Mouse (Mus musculus) hindbrain, embryonic 11.5 days (tissue): ENCODE results near the gene Rhox2b. TPM values are rescaled to one million over a fixed set of nuclear protein-coding genes. Genes with fewer than 3 reads are reported as not detected.
"Not testable (repeated sequence)": the region's sequence is repeated elsewhere in the genome, so short reads cannot be mapped to it uniquely, and the experiment has no call there.

Experiments used
- ATAC-seq: fragments of 200-750 bp; cut with Nextera tagmentation; 2 replicates; pipeline ENCODE4 v1.8.0; 2017; ENCODE audit warnings: mild to moderate bottlenecking, moderate TSS enrichment, moderate library complexity; ENCODE audit not compliant: low FRiP score
- DNase-seq: peaks from one replicate; pipeline ENCODE4 v3.0.0-alpha.2; 2015; ENCODE audit warnings: low spot score
- H3K27ac ChIP-seq: fragments of 300-500 bp; sonication (generic); 2 replicates; pipeline ENCODE4 v1.5.1; 2014; ENCODE audit warnings: mild to moderate bottlenecking, low read depth, low read length
- H3K27me3 ChIP-seq: fragments of 300-500 bp; sonication (generic); 2 replicates; pipeline ENCODE4 v1.6.1; 2014; ENCODE audit warnings: mild to moderate bottlenecking, low read length, moderate library complexity, mixed read lengths; ENCODE audit not compliant: control insufficient read depth, insufficient read depth
- H3K36me3 ChIP-seq: fragments of 300-500 bp; sonication (generic); 2 replicates; pipeline ENCODE4 v1.6.1; 2014; ENCODE audit warnings: mild to moderate bottlenecking, low read length, moderate library complexity, mixed read lengths; ENCODE audit not compliant: control insufficient read depth, insufficient read depth
- H3K4me1 ChIP-seq: fragments of 300-500 bp; sonication (generic); replicated peaks from 2 replicates; pipeline ENCODE4 v1.6.1; 2014; ENCODE audit warnings: low read length, mixed read lengths; ENCODE audit not compliant: control insufficient read depth, insufficient read depth
- H3K4me2 ChIP-seq: fragments of 300-500 bp; sonication (generic); replicated peaks from 2 replicates; pipeline ENCODE4 v1.6.1; 2014; ENCODE audit warnings: mild to moderate bottlenecking, low read depth, low read length
- H3K4me3 ChIP-seq: fragments of 300-500 bp; sonication (generic); 2 replicates; pipeline ENCODE4 v1.5.1; 2014; ENCODE audit warnings: low read depth, low read length
- H3K9ac ChIP-seq: fragments of 300-500 bp; sonication (generic); 2 replicates; pipeline ENCODE4 v1.6.1; 2014; ENCODE audit warnings: low read depth, low read length
- H3K9me3 ChIP-seq: fragments of 300-500 bp; sonication (generic); 2 replicates; pipeline ENCODE4 v1.6.1; 2016; ENCODE audit warnings: low read length; ENCODE audit not compliant: control insufficient read depth
- WGBS: fragments of 180-500 bp; shearing (Covaris S2); extraction: QIAGEN DNeasy Blood & Tissue Kit; methylation state at CpG from one replicate; pipeline ENCODE4 v1.1.7; 2014; 5-methylcytosine and 5-hydroxymethylcytosine counted together
- polyA plus RNA-seq: library from polyadenylated mRNA; unstranded; fragments of >200 nt; fragmentation: Nextera tagmentation; extraction: Ambion mirVana; gene quantifications from 2 replicates; pipeline ENCODE4 v1.2.1, GENCODE M21; 2014

Rhox2b gene
- polyA plus RNA-seq: 0.85 TPM in 1 of 2 replicates, not detected in the other

- WGBS: no CpG with 5 or more reads among the region's 9 CpGs
- H3K4me3 ChIP-seq, H3K4me2 ChIP-seq, H3K27me3 ChIP-seq, H3K9me3 ChIP-seq, H3K27ac ChIP-seq, DNase-seq, H3K9ac ChIP-seq, ATAC-seq, H3K4me1 ChIP-seq, H3K36me3 ChIP-seq: not testable (repeated sequence)
Observed at GRCm38 (mm10) chrX:37411767-37412166, at the start of gene Rhox2b. Rhox2b (plus strand) TSS chrX:37412067.

DNA sequence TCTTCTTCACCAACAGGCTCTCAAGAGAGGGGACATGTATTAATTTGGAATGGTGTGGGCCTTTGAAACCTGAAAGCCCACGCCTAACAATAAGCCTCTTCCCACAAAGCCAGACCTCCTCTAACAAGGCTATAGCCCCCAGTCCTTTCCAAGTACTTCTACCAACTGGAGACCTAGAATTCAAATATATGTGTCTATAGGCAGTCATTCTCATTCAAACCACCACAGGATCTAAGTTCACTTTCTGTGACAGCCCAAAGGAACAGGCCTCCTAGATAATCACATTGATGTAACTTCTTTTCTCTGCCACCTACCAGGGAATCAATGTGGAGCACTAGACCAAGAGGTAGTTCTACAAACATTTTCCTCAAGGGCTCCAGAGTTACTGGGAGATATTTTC, 32.1 kb upstream of the Rhox2b start, which contains the start of gene Rhox3a2:
Rhox3a2 (plus strand) TSS at position 301 of the 400 bp plus-strand sequence.
- ATAC-seq, DNase-seq, H3K36me3 ChIP-seq, H3K4me3 ChIP-seq, H3K9me3 ChIP-seq, H3K4me2 ChIP-seq, H3K27me3 ChIP-seq, H3K9ac ChIP-seq, H3K27ac ChIP-seq, H3K4me1 ChIP-seq: not testable (repeated sequence)
- whole genome bisulfite sequencing: no CpG with 5 or more reads among the region's 1 CpGs

DNA sequence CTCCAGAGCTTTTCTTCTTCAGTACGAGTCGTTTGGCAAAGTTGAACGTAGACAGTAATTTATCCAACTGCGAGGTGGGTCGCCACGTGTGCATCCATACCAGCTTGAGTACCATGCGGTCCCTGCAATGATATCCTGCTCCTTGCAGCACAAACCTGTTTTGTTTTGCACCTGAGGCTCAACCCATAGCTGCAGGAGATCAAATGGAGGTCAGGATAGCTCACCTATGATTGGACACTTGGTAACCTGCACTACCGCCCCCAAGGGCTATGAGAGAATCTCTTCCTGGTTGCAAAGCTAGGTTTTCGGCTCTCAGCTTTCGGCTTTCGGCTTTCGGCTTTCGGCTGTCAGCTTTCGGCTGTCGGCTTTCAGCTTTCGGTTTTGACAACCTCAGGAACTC, 21.3 kb upstream of the Rhox2b start, which contains the start of gene Rhox4a2:
Rhox4a2 (plus strand) TSS at position 301 of the 400 bp plus-strand sequence.
- not testable (repeated sequence) for H3K4me3 ChIP-seq, H3K4me1 ChIP-seq, H3K36me3 ChIP-seq, H3K27me3 ChIP-seq, ATAC-seq, H3K9me3 ChIP-seq, DNase-seq, H3K9ac ChIP-seq, H3K4me2 ChIP-seq, H3K27ac ChIP-seq
- 95% methylated on average over 5 of the region's 16 CpGs for whole genome bisulfite sequencing

GRCm38 (mm10) chrX:37432194-37432593, 20.3 kb downstream of the Rhox2b start, which contains the start of gene Rhox4b:
Rhox4b (plus strand) TSS chrX:37432494.
- ATAC-seq, H3K27ac ChIP-seq, H3K4me1 ChIP-seq, H3K4me2 ChIP-seq, DNase-seq, H3K36me3 ChIP-seq, H3K27me3 ChIP-seq, H3K4me3 ChIP-seq, H3K9ac ChIP-seq, H3K9me3 ChIP-seq: not testable (repeated sequence)
- 86% methylated on average over 14 of the region's 15 CpGs for WGBS

GRCm38 (mm10) chrX:37453380-37453779, 41.5 kb downstream of the Rhox2b start, which contains the start of gene Rhox2c:
Rhox2c (plus strand) TSS chrX:37453680.
- not testable (repeated sequence) for H3K4me2 ChIP-seq, H3K4me1 ChIP-seq, H3K9me3 ChIP-seq, H3K27me3 ChIP-seq, H3K36me3 ChIP-seq, H3K9ac ChIP-seq, ATAC-seq, H3K4me3 ChIP-seq, DNase-seq, H3K27ac ChIP-seq
- 89% methylated on average over 6 of the region's 10 CpGs for WGBS

DNA sequence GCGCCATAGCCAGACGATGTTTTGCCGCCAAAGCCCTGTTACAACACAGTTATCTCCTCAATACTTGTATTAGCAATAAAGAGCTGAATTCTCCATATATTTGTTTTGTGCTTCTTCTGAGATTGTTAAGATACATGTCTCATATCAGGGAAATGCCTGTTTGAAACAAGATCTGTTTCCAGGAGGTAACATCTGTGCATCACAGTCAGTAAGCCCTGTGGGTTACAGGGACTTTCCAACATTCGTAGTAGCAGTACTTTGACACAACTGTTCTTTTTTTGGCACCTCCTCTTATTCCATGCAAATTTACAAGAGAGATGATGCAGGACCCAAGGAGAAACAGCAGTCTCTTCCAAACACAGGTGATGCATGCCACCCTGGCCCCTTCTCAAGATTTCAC, 46.4 kb downstream of the Rhox2b start, which contains the start of gene Rhox3c:
Rhox3c (plus strand) TSS at position 301 of the 400 bp plus-strand sequence.
- H3K4me3 ChIP-seq, ATAC-seq, H3K9me3 ChIP-seq, H3K27me3 ChIP-seq, DNase-seq, H3K4me2 ChIP-seq, H3K36me3 ChIP-seq, H3K27ac ChIP-seq, H3K4me1 ChIP-seq, H3K9ac ChIP-seq: not testable (repeated sequence)
- WGBS: 90% methylated on average over 3 of the region's 4 CpGs

Other genes starting within 250 kb of the Rhox2b start
- 0.50 and 0.57 TPM in 2 replicates for gene Akap14, start 243.2 kb upstream of the Rhox2b start, polyA plus RNA-seq
- gene Ndufa1, start 220.9 kb upstream of the Rhox2b start, polyA plus RNA-seq: 443 and 479 TPM in 2 replicates
- gene Rnf113a1, start 220.8 kb upstream of the Rhox2b start, polyA plus RNA-seq: 16.1 and 18.5 TPM in 2 replicates
- not detected in 2 replicates for gene Gm9, start 201.0 kb upstream of the Rhox2b start, polyA plus RNA-seq
- not detected in 2 replicates for gene Rhox1, start 189.8 kb upstream of the Rhox2b start, polyA plus RNA-seq
- gene Rhox2a, start 167.1 kb upstream of the Rhox2b start, polyA plus RNA-seq: 0.26 and 0.29 TPM in 2 replicates
- not detected in 2 replicates for gene Rhox3a, start 162.1 kb upstream of the Rhox2b start, polyA plus RNA-seq
- gene Rhox4a, start 146.7 kb upstream of the Rhox2b start, polyA plus RNA-seq: not detected in 2 replicates
- gene Rhox3a2, start 32.0 kb upstream of the Rhox2b start, polyA plus RNA-seq: not detected in 2 replicates
- 4.2 TPM in 2 replicates for gene Rhox4a2, start 21.2 kb upstream of the Rhox2b start, polyA plus RNA-seq
- 0.91 and 1.5 TPM in 2 replicates for gene Rhox4b, start 20.4 kb downstream of the Rhox2b start, polyA plus RNA-seq
- 2.4 and 4.1 TPM in 2 replicates for gene Rhox2c, start 41.6 kb downstream of the Rhox2b start, polyA plus RNA-seq
- gene Rhox3c, start 46.5 kb downstream of the Rhox2b start, polyA plus RNA-seq: not detected in 2 replicates
- 0.37 TPM in 1 of 2 replicates, not detected in the other for gene Rhox4c, start 68.3 kb downstream of the Rhox2b start, polyA plus RNA-seq
- gene Rhox2d, start 81.4 kb downstream of the Rhox2b start, polyA plus RNA-seq: 0.43 TPM in 1 of 2 replicates, not detected in the other
- gene Rhox4d, start 102.3 kb downstream of the Rhox2b start, polyA plus RNA-seq: 0.21 TPM in 1 of 2 replicates, not detected in the other
- gene Rhox2e, start 118.4 kb downstream of the Rhox2b start, polyA plus RNA-seq: 0.25 and 0.85 TPM in 2 replicates
- not detected in 2 replicates for gene Rhox3e, start 130.0 kb downstream of the Rhox2b start, polyA plus RNA-seq
- gene Rhox4e, start 145.3 kb downstream of the Rhox2b start, polyA plus RNA-seq: not detected in 2 replicates
- gene Rhox2f, start 159.3 kb downstream of the Rhox2b start, polyA plus RNA-seq: 0.31 and 0.89 TPM in 2 replicates
- gene Rhox3f, start 168.9 kb downstream of the Rhox2b start, polyA plus RNA-seq: not detected in 2 replicates
- 0.46 TPM in 1 of 2 replicates, not detected in the other for gene Rhox4f, start 195.6 kb downstream of the Rhox2b start, polyA plus RNA-seq
- gene Rhox3g, start 216.5 kb downstream of the Rhox2b start, polyA plus RNA-seq: not detected in 2 replicates
- gene Rhox2g, start 231.4 kb downstream of the Rhox2b start, polyA plus RNA-seq: not detected in 2 replicates
- gene Rhox4g, start 239.3 kb downstream of the Rhox2b start, polyA plus RNA-seq: not detected in 2 replicates